Mouse (Mus musculus) thymus, postnatal 25 days (tissue): Measurements from ENCODE around the gene Pde1b.

Source experiments
- DNase-seq: peaks from one replicate; pipeline ENCODE4 v3.0.0; 2022

Pde1b gene

DNA sequence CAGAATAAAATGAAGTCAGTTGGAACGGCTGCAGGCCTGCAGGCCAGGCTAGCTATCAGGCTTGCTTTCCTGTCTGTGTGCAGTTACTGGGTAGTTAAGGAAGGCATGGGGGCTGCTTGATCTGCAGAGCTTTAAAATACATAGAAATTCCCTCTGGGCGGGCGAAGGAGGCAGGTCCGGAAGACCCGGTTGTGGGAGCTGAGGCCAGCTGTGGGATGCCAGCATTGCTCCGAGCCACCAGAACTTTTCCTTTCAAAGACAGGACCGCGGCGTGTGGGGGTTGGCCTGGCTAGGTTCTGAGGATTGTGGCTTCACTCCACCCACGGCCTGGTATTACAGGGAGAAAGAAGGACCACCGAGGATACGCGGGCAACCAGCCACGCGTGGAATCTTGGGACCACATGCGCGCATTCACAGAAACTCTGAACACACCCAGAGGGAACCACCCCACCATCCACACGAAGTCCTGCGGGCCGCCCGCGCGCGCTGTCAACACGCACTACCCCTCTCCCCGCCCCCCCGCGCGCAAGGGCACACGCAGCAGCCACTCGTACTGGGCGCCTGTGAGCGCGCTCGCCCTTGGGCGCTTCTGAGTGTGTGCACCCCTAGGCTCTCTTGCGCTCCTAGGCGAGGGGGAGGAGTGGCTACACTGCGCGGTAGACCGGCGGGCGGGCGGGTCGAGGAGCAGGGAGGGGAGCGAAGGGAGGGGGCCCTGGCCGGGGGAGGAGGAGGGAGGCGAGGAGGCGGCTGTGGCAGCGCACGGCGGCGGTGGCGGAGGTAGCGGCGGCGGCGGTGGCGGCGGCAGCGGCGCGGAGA is at the start of gene Pde1b:
Gene Pde1b (plus strand): TSS at position 600 of the 816 bp plus-strand sequence.
- peak; percentile 73 for DNase-seq

DNA sequence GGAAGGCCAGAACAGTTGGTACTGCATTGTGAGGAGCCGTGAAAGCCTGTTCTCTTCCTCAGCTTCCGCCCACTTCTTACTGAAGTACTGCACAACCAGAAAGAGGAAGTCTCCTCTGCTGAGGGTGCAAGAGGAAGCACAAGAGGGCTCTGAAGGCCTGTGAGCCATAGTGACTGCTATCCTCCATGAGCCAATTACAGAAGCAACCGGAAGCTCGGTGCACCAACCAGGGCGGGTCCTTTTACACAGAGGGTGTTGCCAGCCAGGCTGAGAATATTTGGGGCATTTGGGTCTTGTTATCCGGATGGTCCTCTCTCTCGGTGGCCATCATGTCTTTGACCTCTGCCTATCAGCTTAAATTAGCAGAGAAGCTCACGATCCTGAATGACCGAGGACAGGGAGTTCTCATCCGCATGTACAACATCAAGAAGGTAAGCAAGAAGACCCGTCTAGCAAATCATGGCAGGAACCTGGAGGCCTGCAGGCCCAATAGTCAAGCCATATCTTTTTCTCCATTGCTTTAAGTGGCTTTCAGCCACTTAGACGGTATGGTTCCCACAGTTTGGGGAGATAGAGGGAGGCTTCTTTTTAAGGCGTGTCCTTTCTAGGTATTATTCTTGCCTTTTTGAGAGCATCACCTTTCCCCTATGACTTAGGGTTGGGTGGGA is 49.1 kb upstream of the Pde1b start, which contains the start of gene Nckap1l:
Gene Nckap1l (plus strand): TSS at position 244 of the 668 bp plus-strand sequence.
- DNase-seq, result peak; percentile 83

DNA sequence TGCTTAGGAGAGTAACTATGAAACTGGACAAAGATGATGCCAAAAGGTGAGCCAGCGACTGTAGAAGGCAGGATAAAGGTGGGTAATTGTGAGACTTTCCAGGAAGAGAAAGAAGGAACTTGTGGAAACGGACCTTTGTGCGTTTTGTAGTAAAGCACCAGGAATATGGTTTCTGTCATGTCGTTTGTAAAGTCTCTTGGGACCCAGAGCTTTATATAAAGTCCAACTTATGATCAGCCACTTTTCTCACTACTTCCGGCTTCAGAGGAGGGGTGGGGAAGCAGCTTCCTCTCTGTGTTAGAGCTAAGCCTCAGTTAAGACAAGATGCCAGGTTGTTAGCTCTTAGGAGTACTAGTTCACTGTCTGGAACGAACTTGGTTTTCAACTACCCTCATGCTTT is 48.4 kb upstream of the Pde1b start:
- DNase-seq, result peak; percentile 7

DNA sequence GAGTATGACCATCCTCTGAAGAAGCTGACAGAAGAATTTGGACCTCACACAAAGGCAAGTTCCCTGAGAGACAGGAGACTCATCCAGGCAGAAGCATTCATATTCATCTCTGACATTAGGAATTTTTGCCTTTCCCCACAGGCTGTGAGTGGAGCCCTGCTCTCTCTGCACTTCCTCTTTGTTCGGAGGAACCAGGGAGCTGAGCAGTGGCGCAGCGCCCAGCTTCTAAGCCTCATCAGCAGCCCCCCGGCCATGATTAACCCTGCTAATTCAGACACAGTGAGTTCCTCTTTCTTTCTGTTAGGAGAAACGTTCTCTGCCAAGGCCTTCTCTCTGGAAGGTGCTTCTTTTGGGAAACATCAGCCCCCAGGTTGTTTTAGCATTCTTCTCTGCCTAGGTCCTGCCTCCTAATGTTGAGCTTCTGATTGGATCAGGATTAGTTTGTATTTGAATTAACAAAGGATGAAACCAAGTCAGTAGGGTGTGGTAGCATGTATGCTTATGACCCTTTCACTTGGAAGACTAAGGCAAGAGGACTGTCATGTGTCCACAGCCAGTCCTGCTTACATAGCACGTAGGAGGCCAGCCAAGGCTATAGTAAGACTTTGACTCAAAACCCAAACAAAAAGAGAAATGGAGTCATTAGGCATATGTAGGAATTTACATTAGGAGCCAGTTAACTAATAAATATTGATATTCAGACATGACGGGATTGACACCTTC is 40.1 kb upstream of the Pde1b start:
- no peak for DNase-seq

DNA sequence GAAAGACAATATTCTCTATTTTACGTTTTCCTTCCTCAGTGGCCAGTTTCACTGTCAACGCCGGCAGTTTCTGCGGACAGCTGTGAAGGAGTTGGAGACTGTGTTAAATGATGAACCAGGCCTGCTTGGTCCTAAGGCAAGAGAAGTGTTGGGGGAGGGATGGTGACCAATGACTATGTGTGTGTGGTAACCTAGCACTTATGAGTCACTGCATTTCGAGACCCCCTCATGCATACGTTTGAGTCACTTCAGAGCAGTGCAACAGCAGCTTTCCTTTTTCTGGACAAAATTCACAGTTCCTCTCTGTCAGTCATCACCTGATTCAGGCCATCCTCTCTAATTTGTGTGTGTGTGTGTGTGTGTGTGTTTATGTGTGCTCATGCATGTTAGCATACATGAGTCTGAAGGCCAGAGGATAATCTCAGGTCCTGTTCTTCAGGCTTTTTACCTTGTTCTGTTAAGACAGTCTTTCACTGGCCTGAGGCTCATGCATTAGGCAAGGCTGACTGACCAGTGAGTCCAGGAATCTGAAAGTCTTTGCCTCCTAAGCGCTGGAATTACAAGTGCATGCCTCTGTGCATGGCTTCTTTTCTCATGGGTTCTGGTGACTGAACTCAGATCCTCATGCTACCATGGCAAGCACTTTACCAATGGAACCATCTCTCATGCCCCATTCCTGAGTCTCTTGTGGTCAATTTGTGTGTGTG is 31.2 kb upstream of the Pde1b start:
- DNase-seq, result no peak

DNA sequence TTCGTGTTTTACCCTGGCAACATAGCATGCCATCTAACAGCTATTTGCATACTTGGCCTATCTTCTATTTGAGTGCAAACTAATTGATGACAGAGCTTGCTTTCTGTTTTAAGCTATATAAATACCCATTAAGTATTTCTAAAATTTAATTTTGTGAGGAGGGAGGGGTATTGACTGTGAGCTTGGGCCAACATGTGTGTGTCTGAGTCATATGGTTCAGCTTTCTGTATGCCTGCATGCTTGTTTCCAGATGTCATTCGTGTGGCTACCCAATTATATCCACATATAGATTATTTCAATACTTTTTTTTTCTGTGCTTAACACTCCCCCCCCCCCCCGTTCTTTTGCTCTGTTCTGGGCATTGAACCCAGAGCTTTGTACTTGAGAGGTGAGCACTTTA is 30.6 kb upstream of the Pde1b start:
- no peak for DNase-seq

DNA sequence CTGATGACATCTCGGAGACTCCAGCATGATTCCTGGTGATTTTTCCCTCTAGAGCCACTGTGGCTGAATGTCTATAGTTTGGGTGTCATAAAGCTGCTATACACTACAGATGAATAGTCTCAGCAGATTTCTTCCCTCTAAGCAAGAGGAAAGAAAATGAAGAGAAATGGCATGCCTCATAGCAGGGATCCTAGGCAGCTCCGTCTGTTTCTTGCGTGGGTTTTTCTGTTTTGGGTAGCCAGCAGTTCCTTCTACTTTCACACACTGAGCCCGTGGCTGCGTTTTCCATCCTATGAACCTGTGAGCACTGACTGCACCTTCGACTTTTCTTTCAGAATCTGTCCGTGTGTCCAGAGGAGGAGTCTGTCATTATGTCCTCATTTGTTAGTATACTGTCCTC is 29.7 kb upstream of the Pde1b start:
- no peak for DNase-seq

DNA sequence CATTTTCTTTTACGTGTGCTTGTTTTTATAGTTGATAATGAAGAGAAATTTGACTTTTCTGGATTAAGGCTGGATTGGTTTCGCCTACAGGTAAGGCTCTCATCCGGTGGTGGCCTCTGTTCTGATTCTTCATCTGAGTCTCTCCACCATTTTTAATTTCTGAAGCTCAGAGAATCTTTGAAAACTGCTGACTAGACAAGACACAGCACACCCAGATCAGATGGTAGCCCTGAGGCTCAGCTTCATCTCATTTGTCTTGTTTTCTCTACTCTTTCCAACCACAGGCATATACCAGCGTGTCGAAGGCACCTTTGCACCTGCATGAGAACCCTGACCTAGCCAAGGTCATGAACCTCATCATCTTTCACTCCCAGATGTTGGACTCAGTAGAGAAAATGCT is 29.1 kb upstream of the Pde1b start:
- DNase-seq, result no peak

DNA sequence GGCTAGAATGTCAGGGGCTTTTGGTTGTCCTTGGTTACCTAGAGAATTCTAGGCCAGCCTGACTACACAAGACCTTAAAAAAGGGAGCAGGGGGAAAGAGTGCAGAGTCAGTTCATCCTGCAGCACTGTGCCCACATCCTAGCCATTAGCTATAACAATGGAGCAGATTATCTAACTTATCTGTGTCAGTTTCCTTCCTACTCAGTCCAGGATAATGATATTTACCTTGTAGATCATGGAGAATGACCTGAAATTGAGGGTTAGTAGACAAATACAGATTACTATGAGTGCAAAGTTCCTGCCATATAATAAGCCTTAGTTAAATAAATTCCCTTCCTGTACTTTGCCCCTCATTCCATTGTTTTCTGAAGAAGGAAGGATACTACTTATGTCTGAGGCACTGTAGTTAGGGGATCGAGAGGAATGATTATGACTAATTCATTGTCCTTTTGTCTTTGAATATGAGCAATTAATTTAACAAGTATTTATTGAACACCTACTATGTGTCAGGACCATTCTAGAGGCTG is 23.7 kb upstream of the Pde1b start:
- DNase-seq, result no peak

DNA sequence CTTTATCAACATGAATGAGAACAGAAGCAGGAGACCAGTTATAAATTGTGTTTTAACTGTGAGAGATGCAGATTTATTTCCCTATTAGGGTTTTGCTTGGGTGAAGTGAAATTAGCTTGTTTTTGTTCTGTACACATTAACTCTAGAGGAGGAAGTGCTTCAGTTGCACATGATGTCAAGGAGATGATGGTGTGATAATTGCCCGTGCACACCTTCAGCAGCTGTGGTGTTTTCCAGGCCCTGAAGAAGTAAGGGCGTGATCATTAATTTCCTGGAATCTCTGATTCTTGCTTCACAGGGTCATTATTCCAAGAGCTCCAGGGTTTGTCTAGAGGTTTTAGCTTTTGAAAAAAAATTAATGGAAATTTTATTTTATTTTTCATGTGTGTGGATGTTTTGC is 22.7 kb upstream of the Pde1b start:
- no peak for DNase-seq

DNA sequence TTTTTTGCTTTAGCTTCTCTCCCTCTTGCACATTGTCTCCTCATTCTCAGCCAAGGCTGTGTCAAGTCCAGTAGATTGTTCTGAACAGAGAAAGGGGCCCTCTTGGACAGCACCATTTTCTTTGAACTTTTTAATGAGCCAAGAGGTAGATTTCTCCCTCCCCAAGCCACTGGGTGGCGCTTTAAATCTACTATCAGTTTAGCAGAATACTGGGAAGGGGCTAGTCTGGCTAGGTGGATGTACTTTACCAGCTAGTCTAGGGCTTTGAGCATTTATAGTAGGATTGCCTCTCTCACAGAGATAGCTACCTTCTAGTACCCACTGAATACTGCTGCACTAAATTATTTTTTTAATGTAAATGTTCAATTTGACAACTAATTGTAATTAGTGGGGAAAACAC is 20.3 kb upstream of the Pde1b start:
- DNase-seq, result no peak

DNA sequence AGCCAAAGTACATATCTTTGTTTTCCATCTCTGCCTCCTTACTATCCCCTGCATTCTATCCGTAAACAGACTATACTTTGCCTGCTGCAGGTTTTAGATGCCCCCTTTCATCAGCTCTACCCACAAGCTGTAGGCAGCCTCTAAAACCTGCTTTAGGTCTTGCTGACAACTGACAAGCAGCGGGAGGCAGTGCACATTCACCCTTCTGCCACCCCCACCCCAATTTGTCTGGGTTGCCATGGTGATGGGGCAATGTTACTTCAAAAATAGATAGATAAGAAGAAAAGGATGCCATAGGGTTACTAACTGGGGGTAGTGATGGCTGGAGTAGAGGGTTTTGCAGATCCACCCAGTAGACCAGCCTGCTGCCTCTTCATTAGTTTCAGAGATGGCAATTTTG is 18.3 kb upstream of the Pde1b start:
- DNase-seq, result no peak

DNA sequence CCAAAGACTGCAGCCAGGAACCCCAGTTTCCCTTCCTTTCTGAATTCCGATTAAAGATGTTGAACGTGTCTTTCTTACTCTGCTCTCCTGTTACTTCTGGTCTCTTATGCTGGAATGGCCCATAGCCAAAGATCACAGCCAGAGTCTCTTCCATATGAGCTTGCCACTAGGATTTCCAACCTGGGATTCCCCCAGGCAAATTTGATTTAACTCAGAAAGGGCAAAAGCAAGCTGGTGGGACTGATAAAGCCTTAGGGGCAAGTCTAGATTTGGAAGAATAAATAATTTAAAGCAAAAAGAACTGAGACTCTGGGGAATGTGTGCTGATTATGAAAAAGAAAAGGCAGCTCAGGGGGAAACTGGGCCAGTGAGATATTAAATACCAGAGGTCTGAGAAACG is 17.7 kb upstream of the Pde1b start:
- no peak for DNase-seq

DNA sequence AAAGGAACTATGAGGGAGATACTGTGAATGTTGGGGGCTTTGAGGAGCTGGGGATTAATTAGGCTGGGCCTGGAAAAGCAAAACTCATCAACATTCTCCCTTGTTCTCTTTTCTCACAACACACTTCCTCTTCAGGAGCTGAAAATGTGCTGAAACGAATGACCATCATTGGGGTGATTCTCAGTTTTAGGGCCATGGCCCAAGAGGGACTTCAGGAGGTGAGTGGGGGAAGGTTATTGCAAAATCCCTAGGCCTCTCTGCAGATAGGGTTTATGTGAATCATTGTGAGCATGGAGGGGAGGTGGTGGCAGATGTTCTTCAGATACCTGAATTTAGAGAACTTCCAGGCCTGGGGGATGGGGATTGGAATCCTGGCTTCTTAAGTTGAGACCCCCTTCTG is 16.2 kb upstream of the Pde1b start:
- DNase-seq, result no peak

DNA sequence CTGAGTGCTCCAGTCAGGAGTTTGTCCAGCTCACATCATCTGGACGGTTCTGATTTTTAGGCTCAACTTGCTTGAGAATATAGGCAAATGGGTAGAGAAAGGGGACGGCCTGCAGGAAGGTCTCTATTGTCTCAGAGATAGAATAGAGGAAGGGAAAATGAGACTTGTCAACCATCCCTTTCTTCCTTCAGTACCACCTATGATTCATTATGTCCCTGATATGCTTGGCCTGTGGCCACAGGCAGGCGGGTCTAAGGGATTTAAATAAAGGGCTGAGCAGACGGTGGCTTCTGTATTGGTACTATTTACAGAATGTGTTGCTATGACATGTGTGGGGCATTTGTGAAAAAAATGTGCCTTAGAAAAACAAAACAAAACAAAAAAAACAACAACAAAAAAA is 14.5 kb upstream of the Pde1b start:
- DNase-seq, result no peak

DNA sequence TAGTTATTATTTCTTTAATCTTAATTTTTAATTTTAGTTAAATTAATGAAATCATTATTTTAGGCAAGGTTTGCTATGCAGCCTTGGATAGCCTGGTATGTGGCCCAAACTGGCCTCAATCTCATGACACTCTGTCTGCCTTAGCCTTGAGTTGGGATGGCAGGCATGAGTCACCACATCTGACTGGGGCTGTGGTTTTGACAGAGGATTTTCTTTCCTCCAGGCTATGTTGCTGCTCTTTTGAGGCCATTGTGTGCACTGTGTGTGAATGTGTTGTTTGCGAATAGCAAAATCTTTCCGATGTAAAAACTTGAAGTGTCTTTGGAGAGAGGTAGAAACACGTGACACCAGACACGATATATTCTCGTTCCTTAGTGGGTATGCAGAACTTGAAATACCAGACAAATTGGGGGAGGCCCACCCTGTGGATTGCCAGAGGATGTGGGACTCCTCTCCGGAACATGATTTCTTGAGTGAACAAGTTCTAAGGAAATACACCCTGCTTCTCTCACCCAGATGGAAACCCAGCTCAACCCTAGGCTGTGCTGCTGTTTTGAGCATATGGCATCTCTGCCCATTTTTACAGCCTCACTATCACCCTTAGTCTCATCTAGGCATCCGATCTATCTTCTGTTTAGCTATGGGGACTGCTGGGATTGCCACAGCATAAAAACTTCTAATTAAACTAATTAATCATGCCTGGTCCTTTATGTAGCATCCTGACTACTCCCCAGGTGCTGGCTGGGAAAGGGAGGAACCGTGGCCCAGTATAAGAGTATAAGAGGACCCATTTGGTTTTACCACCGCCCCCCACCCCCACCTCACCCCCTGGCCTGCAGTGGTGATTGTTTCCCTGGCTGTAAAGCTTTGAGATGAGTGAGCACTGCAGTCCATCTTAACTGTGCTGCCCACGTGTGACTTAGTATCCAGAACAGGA is 6.4 kb upstream of the Pde1b start:
- no peak for DNase-seq

DNA sequence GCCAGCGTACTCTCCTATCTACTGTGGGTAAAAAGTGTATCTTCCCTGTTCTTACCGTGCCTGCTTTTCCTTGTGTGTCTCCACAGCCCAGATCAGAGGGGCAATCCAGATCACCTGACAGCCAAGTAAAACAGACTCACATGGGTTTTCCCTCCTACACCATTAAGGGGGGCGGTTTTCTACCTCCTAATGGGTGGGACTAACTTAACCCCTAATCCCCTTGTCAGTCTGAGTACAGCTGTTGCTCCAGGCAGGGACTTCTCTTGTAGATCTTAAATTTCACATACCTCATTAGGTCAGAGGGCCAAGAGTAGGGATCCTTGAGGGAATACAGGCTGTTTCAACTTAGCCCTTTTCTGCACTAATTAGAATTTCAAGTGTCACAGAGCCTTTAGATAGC is 4.7 kb upstream of the Pde1b start:
- no peak for DNase-seq

DNA sequence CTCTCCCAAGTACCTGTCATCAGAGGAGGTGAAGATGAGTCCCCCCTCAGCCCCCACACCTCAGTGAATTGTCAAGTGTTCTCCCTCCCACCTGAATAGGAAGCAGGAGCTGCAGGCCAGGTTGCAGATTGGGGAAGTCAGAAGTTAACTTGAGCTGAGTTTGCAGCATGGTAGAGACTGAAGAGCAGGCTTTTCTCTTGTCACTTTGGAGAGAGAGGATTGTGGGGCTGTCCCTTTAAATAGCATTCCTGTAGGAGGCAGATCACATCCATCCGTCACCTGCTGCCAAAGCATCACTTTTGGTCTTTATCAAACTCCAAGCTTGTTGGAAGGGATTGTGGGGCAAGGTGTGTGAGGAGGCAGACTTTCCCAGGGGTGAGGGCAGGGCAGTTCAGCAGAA is 2.1 kb upstream of the Pde1b start:
- DNase-seq, result no peak

DNA sequence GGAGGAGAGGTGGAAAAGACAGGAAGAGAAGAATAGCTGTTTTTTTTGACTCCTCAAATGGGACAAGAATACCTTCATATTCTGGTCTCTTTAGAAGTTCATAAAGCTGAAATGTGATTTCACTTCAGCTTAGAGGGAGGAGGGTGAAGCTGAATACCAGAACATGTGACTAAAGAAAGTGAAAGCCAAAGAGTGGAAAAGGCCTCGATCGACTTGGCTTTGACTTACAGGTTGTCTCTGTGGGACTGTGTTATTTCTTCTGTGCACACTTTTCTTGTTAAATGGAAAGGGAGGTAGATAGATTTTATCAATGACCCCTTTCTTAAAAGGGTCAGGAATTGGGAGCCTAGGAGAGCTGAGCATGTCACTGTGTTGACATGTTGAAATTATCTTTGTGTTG is 1.6 kb upstream of the Pde1b start:
- no peak for DNase-seq

DNA sequence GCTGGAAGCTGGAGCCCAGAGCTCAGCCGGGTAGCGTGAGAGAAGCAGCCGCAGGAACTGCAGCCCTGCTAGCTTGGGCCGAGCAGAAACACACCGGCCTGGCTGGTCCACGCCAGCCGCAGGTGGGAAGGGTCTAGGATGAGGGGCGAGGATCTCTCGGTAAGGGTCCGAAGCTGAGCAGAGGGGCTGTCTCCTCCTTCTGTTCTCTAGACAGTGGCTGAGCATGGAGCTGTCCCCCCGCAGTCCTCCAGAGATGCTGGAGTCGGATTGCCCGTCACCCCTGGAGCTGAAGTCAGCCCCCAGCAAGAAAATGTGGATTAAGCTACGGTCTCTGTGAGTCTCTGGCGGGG is 392 bp downstream of the Pde1b start:
- no peak for DNase-seq

DNA sequence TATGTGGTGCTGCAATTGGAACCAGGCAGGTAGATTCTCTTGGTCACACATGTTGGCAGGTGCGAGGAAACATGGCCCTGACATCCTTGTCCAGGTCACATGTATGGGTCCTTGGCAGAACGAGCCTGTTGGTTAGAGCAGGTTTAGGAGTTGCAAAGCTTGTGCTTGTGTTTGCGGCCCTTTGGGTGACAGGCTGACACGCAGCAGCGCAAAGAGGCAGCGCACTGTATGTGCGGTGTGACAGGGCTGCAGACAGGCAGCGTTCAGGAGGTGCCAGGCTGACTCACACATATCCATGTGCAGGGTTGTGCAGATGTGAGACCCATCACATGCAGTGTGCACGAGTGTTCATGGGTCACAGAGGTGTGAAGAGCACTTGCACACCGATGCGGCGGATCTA is 826 bp downstream of the Pde1b start:
- DNase-seq, result no peak

DNA sequence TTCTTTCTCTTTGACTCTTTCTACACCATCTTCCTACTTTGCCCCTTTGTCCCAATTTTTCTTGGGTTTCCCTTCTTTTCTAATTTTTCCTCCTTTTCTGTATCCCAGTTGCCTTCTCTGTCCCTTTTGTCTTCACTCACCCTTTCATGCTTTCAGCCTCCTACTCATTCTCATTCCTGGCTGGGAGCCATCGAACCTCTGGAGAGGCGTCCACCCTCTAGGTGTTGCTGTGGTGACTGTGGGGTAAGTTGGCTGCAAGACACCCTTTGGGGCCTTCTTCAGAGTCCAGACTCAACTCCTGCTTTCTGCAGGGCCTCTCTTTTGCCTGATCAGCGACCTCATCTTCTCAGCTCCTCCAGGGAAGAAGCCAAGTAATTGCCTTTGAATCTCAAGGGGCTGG is 6.5 kb downstream of the Pde1b start:
- DNase-seq, result no peak
